Mouse (Mus musculus): Measurements from ENCODE around the gene Thada.

The Thada gene

DNA sequence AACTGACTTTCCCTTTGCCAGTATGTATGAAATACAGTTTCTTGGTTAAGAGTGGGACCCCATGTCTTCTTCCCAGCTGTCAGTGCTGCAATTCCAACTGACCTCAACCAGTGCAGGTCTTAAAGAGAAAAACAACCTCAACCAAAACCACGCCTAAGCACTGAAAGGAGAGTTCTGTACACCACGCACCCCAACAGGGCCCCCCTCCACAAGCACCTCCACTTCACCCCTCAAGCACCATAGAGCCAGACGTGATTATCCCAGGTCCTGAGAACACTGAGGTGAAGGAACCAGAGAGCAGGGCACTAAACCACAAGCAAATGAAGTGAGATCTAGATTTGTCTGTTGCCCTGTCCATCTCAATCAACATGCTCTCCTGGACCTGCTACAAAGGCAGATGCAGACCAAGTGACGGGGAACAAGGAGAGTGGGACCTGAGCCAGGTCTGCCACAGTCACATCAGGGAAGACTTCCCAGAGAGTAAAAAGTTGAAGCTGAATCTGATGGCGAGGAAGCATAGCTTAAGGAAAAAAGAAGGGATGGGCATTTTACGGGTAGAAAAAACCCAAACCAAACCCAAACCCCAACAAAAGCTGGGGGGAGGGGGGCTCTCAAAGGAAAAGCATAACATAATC is 93.5 kb downstream of the Thada start:
- DNase-seq (ENCODE audit: low spot score in 2 of 2), result no peak

DNA sequence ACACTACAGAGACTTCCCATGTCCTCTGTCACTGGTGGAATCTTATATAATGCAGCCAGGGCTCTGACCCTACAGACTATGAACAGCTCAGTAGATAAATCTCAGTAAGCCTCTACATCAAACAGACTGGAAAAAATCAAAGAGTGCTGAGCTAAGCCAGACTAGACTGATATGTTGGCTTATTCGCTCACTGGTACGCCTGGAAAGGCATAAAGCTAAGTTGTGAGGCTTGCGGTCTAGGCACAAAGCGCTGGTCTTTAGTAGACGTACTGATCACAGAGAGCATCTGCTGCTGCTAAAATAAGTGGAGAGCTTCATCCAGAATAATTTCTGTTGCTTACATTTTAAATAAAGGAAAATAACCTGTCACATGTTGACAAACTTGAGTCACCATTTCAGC is 95.6 kb downstream of the Thada start:
- DNase-seq (ENCODE audit: low spot score in 2 of 2), result no peak

DNA sequence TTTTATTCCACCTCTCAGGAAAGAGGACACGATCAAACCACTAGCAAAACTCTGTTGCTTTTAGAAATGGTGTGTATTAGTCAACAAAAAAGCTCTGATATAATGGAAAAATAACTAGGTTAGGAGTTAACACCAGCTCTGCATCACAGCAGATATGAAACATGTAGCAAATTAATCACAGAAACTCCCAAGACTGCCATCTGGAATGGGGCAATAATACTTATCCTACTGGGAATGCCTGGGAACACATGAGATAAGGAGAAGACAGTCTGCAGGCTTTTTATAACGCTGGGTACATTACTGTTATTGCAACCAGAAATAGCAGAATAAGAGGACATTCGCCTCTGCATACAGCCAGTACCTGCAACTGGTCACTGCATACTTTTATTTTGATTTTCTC is 96.2 kb downstream of the Thada start:
- no peak for DNase-seq (ENCODE audit: low spot score in 2 of 2)

DNA sequence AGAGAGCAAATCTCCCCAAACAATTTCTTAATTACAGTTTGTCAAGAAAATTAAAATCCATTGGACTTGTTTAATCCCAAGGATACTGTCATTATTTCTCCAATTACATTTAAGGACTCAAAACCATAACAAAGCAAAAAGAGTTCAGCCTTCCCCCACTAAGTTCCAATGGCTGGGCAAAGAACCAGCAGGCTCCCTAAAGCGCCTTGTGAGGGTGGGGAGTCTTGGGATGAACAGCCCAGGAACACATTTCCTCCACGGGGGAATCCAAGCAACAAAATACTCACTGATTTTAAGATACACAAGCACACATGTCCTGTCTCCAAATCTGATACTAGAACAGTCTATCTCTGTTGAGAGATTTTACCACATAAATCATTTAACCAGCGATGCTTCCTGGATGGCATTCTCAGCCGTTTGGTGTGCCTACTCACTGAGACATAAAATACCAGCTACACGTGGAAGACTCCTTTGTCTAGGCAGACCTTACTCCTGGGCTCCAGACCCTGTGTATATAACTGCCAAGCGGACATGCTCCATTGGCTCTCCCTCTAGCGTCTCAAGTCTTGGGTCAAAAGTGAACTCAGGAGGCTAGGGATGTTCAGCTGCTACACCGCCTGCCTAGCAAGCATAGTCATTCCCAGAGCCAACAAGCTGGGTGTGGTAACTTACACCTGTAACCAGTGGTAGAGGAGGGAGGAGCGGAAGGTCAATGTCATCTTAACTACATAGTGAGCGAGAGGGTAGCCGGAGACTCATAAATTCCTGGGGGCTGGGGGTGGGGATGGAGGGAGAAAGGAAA is 97.6 kb downstream of the Thada start:
- DNase-seq (ENCODE audit: low spot score in 2 of 2), result no peak

DNA sequence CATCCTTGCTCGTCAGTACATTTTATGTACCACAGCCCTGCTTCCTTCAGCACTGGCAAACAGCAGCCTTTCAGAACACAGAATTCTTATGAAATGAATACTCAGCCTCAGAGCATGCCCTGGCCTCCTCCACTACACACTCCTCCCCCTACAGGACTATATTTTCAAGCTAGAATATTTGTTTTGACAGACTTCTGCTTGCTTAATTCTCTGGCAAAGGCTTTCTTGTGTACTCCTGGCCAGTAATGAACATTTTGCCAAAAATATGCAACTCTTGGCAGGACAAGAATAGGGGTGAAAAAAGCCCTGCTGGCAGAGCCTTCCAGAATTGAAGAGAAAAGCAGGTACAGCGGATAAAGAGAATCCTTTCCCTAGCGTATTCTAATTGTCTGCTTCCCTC is 98.3 kb downstream of the Thada start:
- no peak for DNase-seq (ENCODE audit: low spot score in 2 of 2)

DNA sequence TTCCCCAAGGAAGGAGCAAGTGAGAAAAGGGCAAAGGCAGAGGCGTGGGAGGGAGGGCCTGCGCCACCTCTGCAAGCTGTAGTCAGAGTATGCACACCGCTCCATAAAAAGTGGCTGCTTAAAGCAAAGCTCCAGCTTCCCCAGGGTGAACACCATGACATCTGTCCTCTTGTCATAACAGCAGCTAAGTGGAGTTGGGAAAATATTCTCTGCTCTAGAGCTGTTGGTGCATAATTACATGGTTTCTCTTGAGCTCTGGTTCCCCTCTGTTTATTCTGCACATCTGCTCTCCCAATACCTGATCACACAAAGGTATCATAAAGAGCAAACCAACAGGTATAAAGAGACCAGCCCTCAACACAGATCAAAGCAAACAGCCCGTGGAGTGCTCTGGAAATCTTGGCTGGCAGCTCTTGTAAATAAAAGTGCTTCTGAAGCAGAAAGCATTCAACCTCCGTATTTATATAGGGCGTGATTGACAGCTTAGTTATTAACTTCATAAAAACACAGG is 100.2 kb downstream of the Thada start:
- no peak for DNase-seq (ENCODE audit: low spot score in 2 of 2)

DNA sequence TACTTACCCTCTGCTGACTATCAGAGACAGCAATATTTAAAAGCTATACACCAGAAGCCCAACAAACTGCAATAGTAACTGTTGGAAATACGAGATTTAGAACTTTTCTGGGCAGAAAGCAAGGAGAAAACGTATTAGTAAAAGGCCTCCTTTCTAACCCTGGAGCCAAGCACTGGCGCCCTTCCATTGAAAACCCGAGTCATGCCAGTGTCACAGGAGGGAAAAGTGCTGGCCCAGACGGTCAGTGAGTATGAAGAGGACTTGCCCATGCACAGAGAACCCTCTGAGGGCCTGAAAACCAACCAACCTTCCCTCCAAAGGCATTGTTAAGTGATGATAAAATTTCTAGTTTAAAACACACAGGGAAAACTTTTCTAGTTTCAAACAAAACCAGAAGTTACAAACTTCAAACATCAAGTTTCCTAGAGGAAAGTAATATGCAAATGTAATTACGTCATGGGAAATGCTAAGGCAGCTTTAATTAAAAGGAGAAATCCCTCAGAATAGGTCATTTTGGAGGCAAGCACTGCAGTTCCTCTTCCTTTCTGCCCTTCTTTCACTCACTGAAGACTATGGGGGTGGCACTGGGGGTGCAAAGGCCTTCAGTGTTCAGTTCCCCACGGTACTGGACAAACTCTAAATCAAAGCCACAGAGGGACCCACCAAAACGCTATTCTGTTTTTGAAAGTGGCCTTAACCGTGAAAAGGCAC is 100.8 kb downstream of the Thada start:
- no peak for DNase-seq (ENCODE audit: low spot score in 2 of 2)

DNA sequence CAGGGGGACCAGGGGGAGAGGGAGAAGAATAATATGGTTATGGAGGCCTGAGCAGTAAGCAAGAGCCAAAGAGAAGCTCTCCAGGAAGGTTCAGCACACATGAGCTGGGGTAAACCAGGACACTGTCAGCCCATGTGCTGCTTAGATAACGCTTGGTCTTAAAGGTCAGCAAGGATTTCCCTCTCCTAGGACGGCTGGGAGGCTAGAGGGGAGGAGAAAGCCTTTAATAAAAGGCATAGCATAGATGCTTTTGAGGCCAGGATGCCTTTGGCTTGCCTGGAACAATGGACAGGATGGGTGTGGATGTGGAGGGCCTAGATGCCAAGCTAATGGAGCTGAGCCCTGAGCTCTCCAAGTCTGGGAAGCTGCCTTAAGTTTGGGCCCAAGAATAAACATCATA is 102.6 kb downstream of the Thada start:
- DNase-seq (ENCODE audit: low spot score in 2 of 2), result no peak

DNA sequence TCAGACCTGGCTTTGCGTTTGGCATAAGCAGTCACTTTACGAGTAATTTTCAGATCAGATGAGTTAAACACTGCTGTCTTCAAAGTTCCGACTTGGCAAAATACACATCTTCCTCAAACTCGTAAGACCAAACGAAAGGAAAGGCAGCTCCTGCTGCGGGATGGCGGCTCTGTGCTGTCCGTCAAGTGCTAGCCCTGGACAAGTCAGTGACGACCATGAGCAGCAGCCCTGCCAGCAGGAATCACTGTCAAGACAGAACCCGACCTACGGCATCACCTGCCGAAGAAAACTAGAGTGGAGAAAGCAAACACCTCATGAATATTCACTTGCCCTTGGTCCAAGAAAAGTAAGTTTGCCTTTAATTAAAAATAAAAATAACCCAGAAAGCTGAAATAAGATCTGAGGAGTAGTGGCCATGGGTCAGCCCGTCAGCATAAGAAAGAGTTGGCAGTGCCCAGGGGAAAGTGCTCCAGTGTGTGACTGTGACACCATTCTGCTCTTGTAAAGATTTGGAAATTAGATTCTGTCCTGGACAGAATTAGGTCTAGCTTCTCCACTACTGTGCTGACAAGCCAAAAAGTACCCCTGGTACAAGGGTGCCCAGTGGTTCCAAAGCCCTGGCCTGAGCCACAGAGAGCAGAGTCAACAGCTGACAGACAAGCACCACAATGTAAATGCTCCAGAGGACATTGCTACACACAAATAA is 103.3 kb downstream of the Thada start:
- DNase-seq (ENCODE audit: low spot score in 2 of 2), result no peak

DNA sequence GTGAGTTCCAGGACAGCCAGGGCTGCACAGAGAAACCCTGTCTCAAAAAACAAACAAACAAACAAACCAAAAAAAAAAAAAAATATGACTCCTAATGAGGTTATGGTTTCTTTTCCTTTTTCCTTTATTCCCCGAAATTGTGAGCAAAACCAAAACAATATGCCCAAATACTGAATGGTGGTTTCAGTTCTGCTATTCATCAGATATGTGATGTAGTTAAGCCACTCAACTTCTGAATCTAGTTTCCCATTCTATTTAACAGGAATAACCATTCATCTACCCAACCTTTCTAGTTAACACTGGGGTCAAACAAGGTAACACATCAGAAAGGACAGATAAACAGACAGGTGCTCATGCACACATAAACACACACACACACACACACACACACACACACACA is 105.0 kb downstream of the Thada start:
- no peak for DNase-seq (ENCODE audit: low spot score in 2 of 2)

DNA sequence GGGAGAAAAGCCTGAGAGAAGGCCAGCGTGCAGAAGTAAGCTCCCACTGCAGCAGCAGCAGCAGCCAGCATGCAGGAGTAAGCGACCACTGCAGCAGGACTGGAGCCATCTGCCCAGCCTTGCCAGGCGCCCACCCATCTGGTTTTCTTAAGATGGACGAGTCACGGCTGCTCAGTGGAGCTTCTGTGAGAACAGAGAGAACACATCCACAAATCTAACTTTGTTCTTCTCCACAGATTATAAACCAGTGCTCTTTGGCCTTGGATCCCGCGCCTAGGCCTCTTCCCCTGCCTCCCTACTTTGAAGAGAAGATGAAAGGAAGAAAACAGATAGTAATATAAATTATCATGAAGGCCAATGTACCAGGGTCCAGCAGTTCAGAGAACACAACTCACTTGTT is 106.2 kb downstream of the Thada start:
- DNase-seq (ENCODE audit: low spot score in 2 of 2), result no peak

DNA sequence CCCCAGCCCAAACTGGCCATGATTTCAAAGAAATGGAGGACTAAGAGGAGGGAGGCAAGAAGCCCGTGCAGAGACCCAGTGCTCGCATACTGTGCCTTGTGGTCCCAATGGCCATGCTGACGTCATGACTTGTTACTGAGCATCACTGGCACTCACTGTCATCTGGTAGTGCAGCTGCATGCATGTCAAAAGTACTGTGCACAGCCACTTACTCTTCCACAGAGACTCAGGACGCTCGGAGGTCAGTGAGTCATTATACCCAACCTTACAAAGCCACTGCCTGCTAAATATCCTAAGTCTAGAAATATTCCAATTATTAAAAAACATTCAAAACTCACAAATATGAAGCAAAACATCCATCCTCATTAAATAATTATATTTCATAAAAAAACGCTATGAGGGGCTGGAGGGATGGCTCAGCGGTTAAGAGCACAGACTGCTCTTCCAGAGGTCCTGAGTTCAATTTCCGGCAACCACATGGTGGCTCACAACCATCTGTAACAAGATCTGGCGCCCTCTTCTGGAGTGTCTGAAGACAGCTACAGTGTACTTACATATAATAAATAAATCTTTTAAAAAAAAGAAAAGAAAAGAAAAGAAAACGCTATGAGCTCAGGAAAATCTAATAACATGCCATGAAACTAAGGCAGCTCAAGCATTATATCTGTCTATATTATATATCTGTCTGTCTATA is 106.9 kb downstream of the Thada start:
- DNase-seq (ENCODE audit: low spot score in 2 of 2), result no peak

DNA sequence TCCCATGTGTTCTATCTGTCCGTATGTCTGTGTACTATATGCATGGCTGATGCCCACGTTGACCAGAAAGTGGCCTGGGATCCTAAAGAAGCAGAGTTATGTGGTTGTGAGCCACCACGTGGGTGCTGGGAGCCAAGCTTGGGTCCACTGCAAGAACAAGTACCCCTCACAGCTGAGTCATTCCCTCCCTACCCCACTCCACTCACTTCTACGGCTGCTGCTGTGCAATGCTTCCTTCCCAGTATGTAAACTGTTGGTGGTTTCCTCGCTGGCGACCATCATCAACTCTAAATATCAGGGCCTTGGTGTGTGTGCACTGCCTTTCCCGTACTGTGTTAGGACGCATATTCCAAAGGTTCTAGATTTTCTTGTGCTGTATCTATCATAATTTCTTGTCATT is 108.2 kb downstream of the Thada start:
- DNase-seq (ENCODE audit: low spot score in 2 of 2), result no peak

DNA sequence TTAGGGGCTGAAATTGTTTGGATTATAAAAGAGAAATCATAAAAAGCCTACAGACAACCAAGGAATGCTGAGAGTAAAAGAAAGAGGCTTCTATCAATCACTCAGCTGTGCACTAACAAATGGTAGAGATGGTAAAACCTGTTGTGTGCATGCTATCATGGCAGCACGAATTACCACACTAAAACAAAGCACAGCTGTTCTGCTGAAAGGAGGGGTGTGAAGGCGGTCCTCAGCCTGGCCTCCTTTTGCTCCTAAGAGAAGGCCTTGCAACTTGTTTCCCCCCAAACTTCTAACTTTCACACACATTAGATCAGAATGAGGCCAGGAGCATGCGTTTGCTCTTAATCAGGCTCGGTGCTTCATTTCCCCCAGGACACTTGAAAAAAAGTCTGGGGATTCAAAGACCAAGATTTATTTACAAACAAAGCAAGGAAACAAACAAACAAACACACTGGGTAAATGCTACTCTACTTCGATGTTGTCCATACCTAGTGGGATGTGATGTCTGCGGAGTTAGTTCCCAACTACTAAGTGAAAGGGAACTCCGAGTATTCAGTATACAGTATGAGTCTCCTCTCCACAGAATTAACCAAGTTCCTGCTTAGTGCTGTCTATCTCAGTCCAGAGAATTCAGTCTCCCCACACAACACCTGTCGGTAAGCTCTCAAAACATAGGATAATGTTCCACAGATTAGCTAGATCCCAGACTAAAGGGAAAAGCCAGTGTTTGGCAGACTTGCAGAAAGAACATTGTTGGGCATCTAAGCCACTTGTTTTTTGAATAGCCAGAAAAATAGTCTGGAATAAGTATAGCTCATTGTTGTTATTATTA is 109.7 kb downstream of the Thada start:
- no peak for DNase-seq (ENCODE audit: low spot score in 2 of 2)

DNA sequence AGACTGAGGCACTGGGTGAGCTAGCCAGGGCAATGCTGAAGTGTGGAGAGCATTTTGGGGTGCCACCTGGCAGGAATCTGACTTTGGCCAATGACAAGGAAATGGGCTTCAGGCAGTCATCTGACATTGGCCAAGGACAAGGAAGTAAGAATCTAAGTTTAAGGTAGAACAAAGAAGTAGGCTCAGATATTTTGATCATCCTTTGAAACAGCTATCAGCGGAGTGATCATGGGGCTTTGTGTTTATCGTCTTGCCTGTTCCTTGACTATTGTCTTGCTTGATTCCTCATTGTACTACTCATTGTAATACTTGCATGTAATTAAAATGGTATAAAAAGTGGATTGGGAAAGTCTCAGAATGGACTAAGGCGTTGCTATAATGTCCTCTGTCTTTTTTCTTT is 111.0 kb downstream of the Thada start:
- no peak for DNase-seq (ENCODE audit: low spot score in 2 of 2)

DNA sequence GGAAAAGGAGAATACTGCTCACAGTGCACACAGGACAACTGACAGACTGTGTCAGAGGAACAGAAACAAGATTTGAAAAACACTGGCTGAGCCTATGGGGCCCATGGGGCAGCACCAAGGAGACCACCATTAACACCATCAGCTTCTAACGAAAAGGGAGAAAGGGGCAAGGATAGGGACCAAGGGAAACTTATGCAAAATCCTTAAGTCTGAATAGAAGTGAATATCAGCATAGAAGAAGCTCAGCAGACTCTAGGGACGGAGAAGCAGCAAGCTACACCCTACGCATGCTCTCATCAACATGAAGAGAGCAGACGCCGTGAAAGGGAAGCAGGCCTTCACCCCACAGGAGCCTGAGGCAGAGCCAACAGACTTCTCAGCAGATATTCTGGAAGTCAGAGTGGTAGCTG is 112.1 kb downstream of the Thada start:
- no peak for DNase-seq (ENCODE audit: low spot score in 2 of 2)

DNA sequence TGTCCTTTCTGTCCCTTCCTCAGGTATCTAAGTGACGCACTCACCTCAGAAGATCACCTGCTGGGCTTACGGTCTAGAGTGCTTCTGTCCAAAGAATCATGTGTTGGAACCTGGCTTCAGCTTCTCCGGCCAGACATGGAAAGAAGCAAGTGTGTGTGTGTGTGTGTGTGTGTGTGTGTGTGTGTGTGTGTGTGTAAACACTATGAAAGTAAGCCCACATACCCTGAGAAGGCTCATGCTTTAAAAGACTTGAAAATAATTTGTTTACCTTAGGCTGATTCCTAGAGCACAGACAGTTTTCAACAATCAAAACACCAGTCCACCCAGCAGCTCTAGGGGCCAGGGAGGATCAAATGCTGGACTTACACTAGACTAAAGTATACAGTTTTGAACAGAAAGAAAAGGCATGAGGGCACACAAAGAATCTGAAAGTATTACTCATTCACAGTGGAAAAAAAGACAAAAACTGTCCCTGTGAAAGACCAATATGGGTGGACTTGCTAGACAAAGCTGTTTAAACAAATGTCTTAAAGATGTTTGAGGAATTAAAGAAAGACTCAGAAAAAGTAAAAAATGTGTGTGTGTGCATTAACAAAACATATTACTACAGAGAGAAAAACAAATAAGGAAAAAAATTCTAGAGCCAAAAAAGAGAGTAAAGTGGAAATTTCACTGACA is 112.6 kb downstream of the Thada start:
- no peak for DNase-seq (ENCODE audit: low spot score in 2 of 2)

DNA sequence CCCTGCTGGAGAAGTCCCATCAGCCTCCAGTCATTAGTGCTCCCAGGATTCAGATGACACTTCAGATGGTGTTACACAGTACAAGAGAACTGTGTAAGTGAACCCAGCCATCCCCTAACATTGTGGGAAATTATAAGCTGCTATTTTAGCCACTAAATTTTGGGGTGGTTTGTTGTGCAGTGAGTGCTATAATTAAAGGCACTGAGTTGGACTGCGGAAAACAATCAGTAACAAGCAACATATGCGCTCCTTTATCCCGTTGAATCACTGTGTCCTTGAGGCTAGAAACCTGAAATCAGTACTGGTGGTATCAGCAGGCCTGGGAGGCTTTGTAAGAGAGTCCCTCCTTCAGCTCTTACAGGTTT is 113.2 kb downstream of the Thada start:
- DNase-seq (ENCODE audit: low spot score in 2 of 2), result no peak

DNA sequence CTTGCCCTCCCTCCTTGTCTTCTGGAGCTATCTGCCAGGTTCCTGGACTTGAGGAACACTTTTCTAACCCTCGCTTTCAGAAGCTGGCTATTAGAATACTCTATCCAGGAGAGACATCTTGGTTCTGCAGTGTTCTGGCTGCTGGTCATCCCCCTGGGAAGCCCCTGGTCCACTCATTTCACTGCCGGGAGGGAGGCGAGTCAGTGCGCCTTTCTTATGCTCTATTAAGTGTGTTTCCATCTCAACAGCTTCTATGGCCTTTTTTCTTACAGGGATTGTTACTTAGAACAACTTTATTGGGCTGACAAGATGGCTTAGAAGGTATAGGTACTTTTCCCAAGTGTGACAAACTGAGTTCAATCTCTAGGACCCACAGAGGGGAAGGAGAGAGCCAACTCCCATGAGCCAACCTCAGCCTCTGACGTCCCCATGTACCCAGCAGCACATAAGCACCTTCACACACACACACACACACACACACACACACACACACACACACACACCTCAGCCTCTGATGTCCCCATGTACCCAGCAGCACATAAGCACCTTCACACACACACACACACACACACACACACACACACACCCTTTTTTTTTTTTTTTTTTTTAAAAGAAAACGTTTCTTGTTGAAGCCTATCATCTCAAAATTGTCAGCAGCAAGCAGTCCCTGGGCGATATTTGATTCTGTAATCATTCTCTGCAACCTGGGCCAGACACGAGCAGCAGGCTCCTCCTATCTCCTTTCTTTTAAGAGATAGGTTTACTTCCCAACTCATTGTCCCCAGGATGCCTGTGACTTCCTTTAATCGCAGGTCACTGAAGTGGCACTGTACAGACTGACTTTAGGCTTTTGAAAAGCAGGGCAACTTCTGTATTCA is 113.9 kb downstream of the Thada start:
- no peak for DNase-seq (ENCODE audit: low spot score in 2 of 2)
